Mouse (Mus musculus) kidney, embryonic 16.5 days (tissue): ENCODE results near the gene Cdh3. TPM values are rescaled to one million over a fixed set of nuclear protein-coding genes. Genes with fewer than 3 reads are reported as not detected.

Experiments used
- ATAC-seq: fragments of 200-750 bp; cut with Nextera tagmentation; 2 replicates; pipeline ENCODE4 v1.8.0; 2017; ENCODE audit warnings: moderate TSS enrichment; ENCODE audit not compliant: low FRiP score, low TSS enrichment
- H3K27ac ChIP-seq: fragments of 300-500 bp; sonication (generic); 2 replicates; pipeline ENCODE4 v1.5.1; 2014; ENCODE audit warnings: low read length
- H3K27me3 ChIP-seq: fragments of 300-500 bp; sonication (generic); 2 replicates; pipeline ENCODE4 v1.6.1; 2014; ENCODE audit warnings: low read length, control low read depth, mixed read lengths; ENCODE audit not compliant: insufficient read depth
- H3K36me3 ChIP-seq: fragments of 300-500 bp; sonication (generic); 2 replicates; pipeline ENCODE4 v1.6.1; 2014; ENCODE audit warnings: low read length, control low read depth, mixed read lengths; ENCODE audit not compliant: insufficient read depth
- H3K4me1 ChIP-seq: fragments of 300-500 bp; sonication (generic); 2 replicates; pipeline ENCODE4 v1.6.1; 2014; ENCODE audit warnings: low read length, control low read depth, mixed read lengths; ENCODE audit not compliant: insufficient read depth
- H3K4me2 ChIP-seq: fragments of 300-500 bp; sonication (generic); replicated peaks from 2 replicates; pipeline ENCODE4 v1.6.1; 2014; ENCODE audit warnings: low read depth, low read length
- H3K4me3 ChIP-seq: fragments of 300-500 bp; sonication (generic); 2 replicates; pipeline ENCODE4 v1.5.1; 2014; ENCODE audit warnings: mild to moderate bottlenecking, low read length
- H3K9ac ChIP-seq: fragments of 300-500 bp; sonication (generic); replicated peaks from 2 replicates; pipeline ENCODE4 v1.6.1; 2014; ENCODE audit warnings: low read length
- H3K9me3 ChIP-seq: fragments of 300-500 bp; sonication (generic); 2 replicates; pipeline ENCODE4 v1.6.1; 2016; ENCODE audit warnings: low read length, control low read depth
- WGBS: fragments of 180-500 bp; shearing (Covaris S2); extraction: QIAGEN DNeasy Blood & Tissue Kit; methylation state at CpG from one replicate; pipeline ENCODE4 v1.1.7; 2014; 5-methylcytosine and 5-hydroxymethylcytosine counted together
- polyA plus RNA-seq: library from polyadenylated mRNA; unstranded; fragments of >200 nt; fragmentation: Nextera tagmentation; extraction: Ambion mirVana; gene quantifications from 2 replicates; pipeline ENCODE4 v1.2.1, GENCODE M21; 2015

Cdh3 gene
- polyA plus RNA-seq, 1 experiment from 2014 or later: 31.0 TPM

- Histone ChIP-seq H3K4me3 (no peak overlapping the region), H3K4me2 (no peak overlapping the region), H3K27me3 (no peaks in the 10 kb centered on the region), H3K9me3 (no peaks in the 10 kb centered on the region), H3K27ac (no peak overlapping the region), H3K36me3 (0 out of 2 replicates have a peak, but pooled peaks cover 5% of the 10 kb centered on the region), H3K9ac (no peak overlapping the region), H3K4me1 (no peaks in the 10 kb centered on the region)
- 82% methylated on average over 4 of the region's 4 CpGs for WGBS
- no peak for ATAC-seq
Observed at GRCm38 (mm10) chr8:106535448-106535847, 24.8 kb downstream of the Cdh3 start.

GRCm38 (mm10) chr8:106539193-106539592 is 28.5 kb downstream of the Cdh3 start:
- no peaks in the 10 kb centered on the region for H3K4me1 ChIP-seq
- 28% methylated on average over 5 of the region's 5 CpGs for WGBS

GRCm38 (mm10) chr8:106541002-106541401 is 30.3 kb downstream of the Cdh3 start:
- Histone ChIP-seq H3K27ac (no peak overlapping the region), H3K4me3 (no peak overlapping the region), H3K4me2 (no peak overlapping the region), H3K9ac (no peak overlapping the region), H3K36me3 (peaks cover 29% of the 10 kb centered on the region), H3K27me3 (no peaks in the 10 kb centered on the region), H3K4me1 (no peaks in the 10 kb centered on the region), H3K9me3 (no peaks in the 10 kb centered on the region)
- 67% methylated on average over 11 of the region's 11 CpGs for WGBS
- no peak for ATAC-seq

More at GRCm38 (mm10) chr8:106539193-106539592, 28.5 kb downstream of the Cdh3 start:
- H3K9me3 ChIP-seq: no peaks in the 10 kb centered on the region
- peaks cover 19% of the 10 kb centered on the region; the same call in 1 of the 2 replicates for H3K36me3 ChIP-seq
- H3K4me3 ChIP-seq: no peak overlapping the region
- no peak overlapping the region for H3K9ac ChIP-seq
- H3K4me2 ChIP-seq: no peak overlapping the region
- no peak for ATAC-seq
- H3K27ac ChIP-seq: no peak overlapping the region
- no peaks in the 10 kb centered on the region for H3K27me3 ChIP-seq

GRCm38 (mm10) chr8:106543043-106543442 is 32.4 kb downstream of the Cdh3 start:
- no peak for ATAC-seq
- Histone ChIP-seq H3K4me3 (no peak overlapping the region), H3K27ac (no peak overlapping the region), H3K4me2 (no peak overlapping the region), H3K36me3 (peaks cover 28% of the 10 kb centered on the region), H3K4me1 (no peaks in the 10 kb centered on the region), H3K27me3 (no peaks in the 10 kb centered on the region), H3K9ac (no peak overlapping the region), H3K9me3 (no peaks in the 10 kb centered on the region)
- WGBS: 61% methylated on average over 8 of the region's 8 CpGs

- H3K27me3 ChIP-seq: no peaks in the 10 kb centered on the region
- no peak overlapping the region for H3K27ac ChIP-seq
- no peak overlapping the region for H3K4me2 ChIP-seq
- peaks cover 24% of the 10 kb centered on the region for H3K36me3 ChIP-seq
- no peaks in the 10 kb centered on the region for H3K4me1 ChIP-seq
- no peak overlapping the region for H3K4me3 ChIP-seq
- ATAC-seq: no peak
- H3K9me3 ChIP-seq: no peaks in the 10 kb centered on the region
- WGBS: 79% methylated on average over 2 of the region's 2 CpGs
- H3K9ac ChIP-seq: no peak overlapping the region
Observed at GRCm38 (mm10) chr8:106545149-106545548, 34.5 kb downstream of the Cdh3 start.

- Histone ChIP-seq H3K9me3 (no peaks in the 10 kb centered on the region), H3K27me3 (no peaks in the 10 kb centered on the region), H3K9ac (no peak overlapping the region), H3K27ac (no peak overlapping the region), H3K4me3 (no peak overlapping the region), H3K36me3 (peaks cover 17% of the 10 kb centered on the region), H3K4me2 (no peak overlapping the region), H3K4me1 (no peaks in the 10 kb centered on the region)
- WGBS: 80% methylated on average over 7 of the region's 7 CpGs
- ATAC-seq: no peak
Observed at GRCm38 (mm10) chr8:106546746-106547145, 36.1 kb downstream of the Cdh3 start.

GRCm38 (mm10) chr8:106548366-106548936 is 37.8 kb downstream of the Cdh3 start:
- no peak overlapping the region for H3K4me2 ChIP-seq
- no peak for ATAC-seq
- H3K27me3 ChIP-seq: no peaks in the 10 kb centered on the region
- no peak overlapping the region for H3K4me3 ChIP-seq
- no peak overlapping the region for H3K27ac ChIP-seq
- WGBS: 58% methylated on average over 10 of the region's 10 CpGs
- H3K9me3 ChIP-seq: no peaks in the 10 kb centered on the region
- no peak overlapping the region for H3K9ac ChIP-seq
- peaks cover 18% of the 10 kb centered on the region for H3K36me3 ChIP-seq
- no peaks in the 10 kb centered on the region for H3K4me1 ChIP-seq

GRCm38 (mm10) chr8:106550906-106551305 is 40.2 kb downstream of the Cdh3 start:
- no peaks in the 10 kb centered on the region for H3K27me3 ChIP-seq
- no peak overlapping the region for H3K4me2 ChIP-seq
- WGBS: 95% methylated on average over 1 of the region's 1 CpGs
- no peak overlapping the region for H3K27ac ChIP-seq
- no peak overlapping the region for H3K9ac ChIP-seq
- H3K36me3 ChIP-seq: peaks cover 9% of the 10 kb centered on the region; the same call in 1 of the 2 replicates
- ATAC-seq: no peak
- H3K4me3 ChIP-seq: no peak overlapping the region
- no peaks in the 10 kb centered on the region for H3K4me1 ChIP-seq
- H3K9me3 ChIP-seq: no peaks in the 10 kb centered on the region; the same call in 1 of the 2 replicates

- Histone ChIP-seq H3K9me3 (peaks cover 5% of the 10 kb centered on the region; the same call in 1 of the 2 replicates), H3K27ac (no peak overlapping the region), H3K27me3 (no peaks in the 10 kb centered on the region), H3K4me3 (no peak overlapping the region), H3K36me3 (peaks cover 11% of the 10 kb centered on the region; the same call in 1 of the 2 replicates), H3K9ac (no peak overlapping the region), H3K4me1 (no peaks in the 10 kb centered on the region), H3K4me2 (no peak overlapping the region)
- over 99% methylated on average over 5 of the region's 5 CpGs for WGBS
- no peak for ATAC-seq
Observed at GRCm38 (mm10) chr8:106554011-106554410, 43.3 kb downstream of the Cdh3 start.

GRCm38 (mm10) chr8:106556068-106556645 is 45.5 kb downstream of the Cdh3 start:
- Histone ChIP-seq H3K4me3 (no peak overlapping the region), H3K27ac (no peak overlapping the region), H3K27me3 (no peaks in the 10 kb centered on the region), H3K4me2 (no peak overlapping the region), H3K36me3 (peaks cover 11% of the 10 kb centered on the region; the same call in 1 of the 2 replicates), H3K9me3 (peaks cover 5% of the 10 kb centered on the region; the same call in 1 of the 2 replicates), H3K4me1 (peaks cover 2% of the 10 kb centered on the region), H3K9ac (no peak overlapping the region)
- ATAC-seq: no peak
- WGBS: 54% methylated on average over 6 of the region's 7 CpGs
